Comparison of ENCODE assay signal across 10 mouse cellular contexts in the genomic region with DNA sequence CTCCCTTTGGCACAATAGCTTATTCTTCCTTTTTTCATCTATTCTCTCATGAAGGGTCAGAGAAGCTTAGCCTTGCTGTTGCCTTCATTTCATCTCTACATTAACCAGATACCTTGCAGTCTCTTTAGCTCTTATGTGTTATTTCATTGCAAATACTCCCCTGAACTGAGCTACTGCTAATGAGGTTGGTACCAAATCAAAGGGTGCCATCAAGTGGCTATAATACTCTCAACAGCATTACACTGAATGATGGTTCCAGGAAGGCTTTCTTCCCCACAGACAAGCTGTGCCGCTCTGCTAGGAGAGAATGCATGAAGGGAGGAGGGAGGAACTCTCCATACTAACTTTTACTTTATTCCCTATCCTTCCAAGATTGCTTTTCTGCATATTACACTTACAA.
DNase-seq lines count a peak whose midpoint lies in the region; ATAC-seq and TF ChIP-seq lines count a peak whose summit lies in the region.
"Had no signal": no experiment of that assay in that cellular context is flagged by ENCODE, and none has a peak within 500 bp of the region (broad histone marks: within the 10 kb centered on the region; RNA-seq: fewer than 3 reads in every experiment).

No protein-coding gene starts in this region.

- no peaks in the 10 kb centered on the region for H3K36me3 ChIP-seq in heart, embryonic 16.5 days (ENCODE audit: control insufficient read depth, insufficient read depth)
- H3K36me3 ChIP-seq in lung, postnatal 0 days (ENCODE audit: insufficient read depth, low read length) = no peaks in the 10 kb centered on the region
- H3K36me3 ChIP-seq in forebrain, embryonic 12.5 days (replicated peaks) = no peaks in the 10 kb centered on the region
- H3K36me3 ChIP-seq: liver, embryonic 13.5 days had no signal

- no peak for TF ChIP-seq EP300 in lung, postnatal 0 days (IDR thresholded peaks at IDR 0.05)

- H3K9ac ChIP-seq in heart, embryonic 16.5 days (ENCODE audit: low read length) = no peak overlapping the region
- no peak overlapping the region for H3K9ac ChIP-seq in lung, postnatal 0 days (replicated peaks; ENCODE audit: low read depth)
- H3K9ac ChIP-seq in forebrain, embryonic 12.5 days = no peak overlapping the region
- H3K9ac ChIP-seq: liver, embryonic 13.5 days had no signal

- H3K4me1 ChIP-seq in heart, embryonic 16.5 days (ENCODE audit: control insufficient read depth, insufficient read depth, low read length) = no peaks in the 10 kb centered on the region
- no peaks in the 10 kb centered on the region for H3K4me1 ChIP-seq in lung, postnatal 0 days (ENCODE audit: insufficient read depth, low read depth, low read length)
- H3K4me1 ChIP-seq in forebrain, embryonic 12.5 days = peaks cover 9% of the 10 kb centered on the region
- H3K4me1 ChIP-seq: liver, embryonic 13.5 days had no signal

- no peaks in the 10 kb centered on the region for H3K9me3 ChIP-seq in heart, embryonic 16.5 days (replicated peaks; ENCODE audit: control insufficient read depth, low read length)
- H3K9me3 ChIP-seq in lung, postnatal 0 days (ENCODE audit: low read length) = no peaks in the 10 kb centered on the region
- no peaks in the 10 kb centered on the region for H3K9me3 ChIP-seq in forebrain, embryonic 12.5 days
- H3K9me3 ChIP-seq: liver, embryonic 13.5 days had no signal

- no peaks in the 10 kb centered on the region for H3K27me3 ChIP-seq in heart, embryonic 16.5 days (ENCODE audit: control insufficient read depth, insufficient read depth, low read length)
- H3K27me3 ChIP-seq in lung, postnatal 0 days (replicated peaks; ENCODE audit: insufficient read depth, low read length) = no peaks in the 10 kb centered on the region
- H3K27me3 ChIP-seq in forebrain, embryonic 12.5 days = no peaks in the 10 kb centered on the region
- H3K27me3 ChIP-seq: liver, embryonic 13.5 days had no signal

- 38% methylated on average over 1 of the region's 1 CpGs for WGBS in heart, embryonic 16.5 days
- 52% methylated on average over 1 of the region's 1 CpGs for WGBS in lung, postnatal 0 days
- 13% methylated on average over 1 of the region's 1 CpGs for WGBS in forebrain, embryonic 12.5 days

- peak; percentile 54 for TF ChIP-seq CTCF in lung, postnatal 0 days (IDR thresholded peaks at IDR 0.05)

- peak; percentile 65; the same call in 1 of the 2 replicates for ATAC-seq in heart, embryonic 16.5 days (replicated peaks; ENCODE audit: extremely low read depth, insufficient read depth, low FRiP score)
- ATAC-seq in lung, postnatal 0 days = no peak
- peak; percentile 82 for ATAC-seq in forebrain, embryonic 12.5 days (ENCODE audit: low FRiP score)

- no peak overlapping the region for H3K27ac ChIP-seq in heart, embryonic 16.5 days (ENCODE audit: low read length)
- no peak overlapping the region for H3K27ac ChIP-seq in lung, postnatal 0 days (ENCODE audit: low read length)
- no peak overlapping the region for H3K27ac ChIP-seq in forebrain, embryonic 12.5 days
- H3K27ac ChIP-seq: liver, embryonic 13.5 days had no signal

- DNase-seq in heart, adult 8-10 months (ENCODE audit: low spot score) = no peak
- DNase-seq in lung, postnatal 0 days (ENCODE audit: low spot score) = peak; percentile 48
- no peak for DNase-seq in lung, adult 18-20 months
- DNase-seq in retina, embryonic 14.5 days (ENCODE audit: low spot score) = peak; percentile 55
- no peak for DNase-seq in thymus, postnatal 36 days
- DNase-seq in adrenal gland, postnatal 14 days = no peak
- DNase-seq: liver, embryonic 13.5 days; thymus, adult 18-20 months had no signal

- no peak overlapping the region for H3K4me2 ChIP-seq in heart, embryonic 16.5 days (ENCODE audit: low read depth, low read length)
- H3K4me2 ChIP-seq in lung, postnatal 0 days (replicated peaks; ENCODE audit: low read depth, low read length) = no peak overlapping the region
- no peak overlapping the region for H3K4me2 ChIP-seq in forebrain, embryonic 12.5 days
- H3K4me2 ChIP-seq: liver, embryonic 13.5 days had no signal

- H3K4me3 ChIP-seq in heart, embryonic 16.5 days (ENCODE audit: low read length) = no peak overlapping the region
- no peak overlapping the region for H3K4me3 ChIP-seq in lung, postnatal 0 days (ENCODE audit: low read depth, low read length)
- no peak overlapping the region for H3K4me3 ChIP-seq in forebrain, embryonic 12.5 days (replicated peaks)
- H3K4me3 ChIP-seq: liver, embryonic 13.5 days had no signal

Comparison
In these comparisons a context has a peak if more than half of its experiments do, and no peak if none do; other contexts are left out.
1. DNase-seq: peak in lung, postnatal 0 days (single experiment) and retina, embryonic 14.5 days (single experiment); none in heart, adult 8-10 months (single experiment), lung, adult 18-20 months (0 of 2), thymus, postnatal 36 days (0 of 2) and adrenal gland, postnatal 14 days (single experiment).